Comparison of ENCODE assay signal across 9 mouse cellular contexts in genomic region chr8:47287641-47288130, GRCm38 (mm10).
DNase-seq lines count a peak whose midpoint lies in the region; ATAC-seq lines count a peak whose summit lies in the region.
"Had no signal": no experiment of that assay in that cellular context is flagged by ENCODE, and none has a peak within 500 bp of the region (broad histone marks: within the 10 kb centered on the region; RNA-seq: fewer than 3 reads in every experiment).

No protein-coding gene starts in this region.

- peaks cover 48% of the 10 kb centered on the region for H3K4me1 ChIP-seq in kidney, embryonic 15.5 days
- peaks cover 59% of the 10 kb centered on the region for H3K4me1 ChIP-seq in forebrain, embryonic 13.5 days
- peaks cover 4% of the 10 kb centered on the region; the same call in 1 of the 2 replicates for H3K4me1 ChIP-seq in hindbrain, embryonic 11.5 days (replicated peaks; ENCODE audit: control insufficient read depth, insufficient read depth, low read length)
- peaks cover 60% of the 10 kb centered on the region for H3K4me1 ChIP-seq in limb, embryonic 13.5 days
- H3K4me1 ChIP-seq in neural tube, embryonic 14.5 days (ENCODE audit: control insufficient read depth, insufficient read depth, low read length): peaks cover 34% of the 10 kb centered on the region

- H3K9me3 ChIP-seq in kidney, embryonic 15.5 days (replicated peaks): no peaks in the 10 kb centered on the region
- H3K9me3 ChIP-seq in forebrain, embryonic 13.5 days (replicated peaks): no peaks in the 10 kb centered on the region
- H3K9me3 ChIP-seq in hindbrain, embryonic 11.5 days (ENCODE audit: control insufficient read depth, low read length): no peaks in the 10 kb centered on the region
- H3K9me3 ChIP-seq in limb, embryonic 13.5 days: no peaks in the 10 kb centered on the region
- no peaks in the 10 kb centered on the region for H3K9me3 ChIP-seq in neural tube, embryonic 14.5 days (ENCODE audit: control insufficient read depth, low read length)

- no peak for DNase-seq in kidney, adult 8-10 months
- peak; percentile 74 for DNase-seq in hindbrain, embryonic 11.5 days (ENCODE audit: low spot score)
- DNase-seq in B cell, adult 2 months: no peak

- H3K9ac ChIP-seq in kidney, embryonic 15.5 days: peak overlapping the region; percentile 79
- peak overlapping the region; percentile 99 for H3K9ac ChIP-seq in forebrain, embryonic 13.5 days
- H3K9ac ChIP-seq in hindbrain, embryonic 11.5 days (ENCODE audit: low read depth, low read length): peak overlapping the region; percentile 99
- peak overlapping the region; percentile 96 for H3K9ac ChIP-seq in limb, embryonic 13.5 days
- peak overlapping the region; percentile 100 for H3K9ac ChIP-seq in neural tube, embryonic 14.5 days (replicated peaks; ENCODE audit: low read depth, low read length)

- WGBS in kidney, embryonic 15.5 days: under 1% methylated on average over 33 of the region's 33 CpGs
- WGBS in forebrain, embryonic 13.5 days: under 1% methylated on average over 33 of the region's 33 CpGs
- 0% methylated on average over 33 of the region's 33 CpGs for WGBS in hindbrain, embryonic 11.5 days
- WGBS in limb, embryonic 13.5 days: 0% methylated on average over 33 of the region's 33 CpGs
- under 1% methylated on average over 33 of the region's 33 CpGs for WGBS in neural tube, embryonic 14.5 days

- peak; percentile 40 for ATAC-seq in kidney, embryonic 15.5 days (replicated peaks; ENCODE audit: low FRiP score)
- peak; percentile 3 for ATAC-seq in cerebellum, adult (ENCODE audit: insufficient number of reproducible peaks, low FRiP score, low TSS enrichment)
- peak; percentile 20 for ATAC-seq in forebrain, embryonic 13.5 days
- peak; percentile 18 for ATAC-seq in hindbrain, embryonic 11.5 days (ENCODE audit: low FRiP score)
- peak; percentile 39; the same call in 1 of the 2 replicates for ATAC-seq in limb, embryonic 13.5 days (ENCODE audit: low FRiP score, low read depth)
- peak; percentile 5 for ATAC-seq in neural tube, embryonic 14.5 days (ENCODE audit: low read depth)

- H3K27ac ChIP-seq in kidney, embryonic 15.5 days: peak overlapping the region; percentile 68
- peak overlapping the region; percentile 100 for H3K27ac ChIP-seq in forebrain, embryonic 13.5 days
- H3K27ac ChIP-seq in hindbrain, embryonic 11.5 days (ENCODE audit: low read depth, low read length): peak overlapping the region; percentile 99
- peak overlapping the region; percentile 88 for H3K27ac ChIP-seq in limb, embryonic 13.5 days
- H3K27ac ChIP-seq in neural tube, embryonic 14.5 days (ENCODE audit: low read depth, low read length): peak overlapping the region; percentile 99

- H3K4me3 ChIP-seq in kidney, embryonic 15.5 days (replicated peaks): peak overlapping the region; percentile 67
- H3K4me3 ChIP-seq in forebrain, embryonic 13.5 days: peak overlapping the region; percentile 93
- peak overlapping the region; percentile 82 for H3K4me3 ChIP-seq in hindbrain, embryonic 11.5 days (ENCODE audit: low read depth, low read length)
- H3K4me3 ChIP-seq in limb, embryonic 13.5 days: peak overlapping the region; percentile 84
- peak overlapping the region; percentile 95 for H3K4me3 ChIP-seq in neural tube, embryonic 14.5 days (ENCODE audit: low read depth, low read length)

- no peaks in the 10 kb centered on the region for H3K27me3 ChIP-seq in kidney, embryonic 15.5 days
- no peaks in the 10 kb centered on the region for H3K27me3 ChIP-seq in forebrain, embryonic 13.5 days
- no peaks in the 10 kb centered on the region for H3K27me3 ChIP-seq in hindbrain, embryonic 11.5 days (ENCODE audit: control insufficient read depth, insufficient read depth, low read length)
- H3K27me3 ChIP-seq in limb, embryonic 13.5 days: no peaks in the 10 kb centered on the region
- no peaks in the 10 kb centered on the region for H3K27me3 ChIP-seq in neural tube, embryonic 14.5 days (ENCODE audit: control insufficient read depth, insufficient read depth, low read length)
- H3K27me3 ChIP-seq: CH12.LX had no signal

- H3K36me3 ChIP-seq in kidney, embryonic 15.5 days: no peaks in the 10 kb centered on the region
- no peaks in the 10 kb centered on the region for H3K36me3 ChIP-seq in forebrain, embryonic 13.5 days (ENCODE audit: poor library complexity, severe bottlenecking)
- H3K36me3 ChIP-seq in hindbrain, embryonic 11.5 days (ENCODE audit: control insufficient read depth, insufficient read depth, low read length): no peaks in the 10 kb centered on the region
- no peaks in the 10 kb centered on the region for H3K36me3 ChIP-seq in limb, embryonic 13.5 days
- no peaks in the 10 kb centered on the region for H3K36me3 ChIP-seq in neural tube, embryonic 14.5 days (ENCODE audit: control insufficient read depth, insufficient read depth, low read length)

- peak overlapping the region; percentile 96 for H3K4me2 ChIP-seq in kidney, embryonic 15.5 days
- peak overlapping the region; percentile 92 for H3K4me2 ChIP-seq in forebrain, embryonic 13.5 days
- peak overlapping the region; percentile 83 for H3K4me2 ChIP-seq in hindbrain, embryonic 11.5 days (replicated peaks; ENCODE audit: low read depth, low read length)
- peak overlapping the region; percentile 83 for H3K4me2 ChIP-seq in limb, embryonic 13.5 days (replicated peaks)
- peak overlapping the region; percentile 68 for H3K4me2 ChIP-seq in neural tube, embryonic 14.5 days (ENCODE audit: low read depth, low read length)
